Mouse (Mus musculus) spleen, embryonic (tissue): ENCODE measurements around the gene Cyp1a2.
"Not testable (repeated sequence)": the region's sequence is repeated elsewhere in the genome, so short reads cannot be mapped to it uniquely, and the experiment has no call there.

Source experiments
- CTCF ChIA-PET: fragments of 350-600 bp; sonication (Branson Sonifier 250); formaldehyde crosslinking; loops from one replicate; lab custom pipeline; 2022; lab: Charles Lee

Cyp1a2 gene

DNA sequence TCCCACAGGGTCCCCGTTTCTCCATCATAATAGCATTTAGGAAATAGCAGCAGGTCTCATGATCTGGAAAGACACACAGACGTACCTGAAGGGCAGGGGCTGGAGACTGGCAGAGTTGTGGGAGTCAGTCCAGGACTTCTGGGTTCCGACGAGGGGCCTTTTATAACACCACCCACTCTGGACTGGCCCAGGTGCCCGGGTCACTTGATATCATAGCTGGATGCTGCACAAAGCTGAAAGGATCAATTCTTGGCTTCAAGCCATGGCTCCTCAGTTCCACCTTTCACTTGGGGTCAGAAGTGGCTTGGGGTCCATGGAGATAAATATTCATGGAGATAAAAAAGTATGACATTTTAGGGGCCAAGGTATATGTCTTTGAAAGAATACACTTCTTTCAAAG, at the start of gene Cyp1a2:
TSS of gene Cyp1a2 (minus strand) at position 184 of the 400 bp plus-strand sequence.
- CTCF ChIA-PET: no interaction called here

GRCm38 (mm10) chr9:57728312-57728711, 44.8 kb upstream of the Cyp1a2 start:
- CTCF ChIA-PET: no interaction called here

DNA sequence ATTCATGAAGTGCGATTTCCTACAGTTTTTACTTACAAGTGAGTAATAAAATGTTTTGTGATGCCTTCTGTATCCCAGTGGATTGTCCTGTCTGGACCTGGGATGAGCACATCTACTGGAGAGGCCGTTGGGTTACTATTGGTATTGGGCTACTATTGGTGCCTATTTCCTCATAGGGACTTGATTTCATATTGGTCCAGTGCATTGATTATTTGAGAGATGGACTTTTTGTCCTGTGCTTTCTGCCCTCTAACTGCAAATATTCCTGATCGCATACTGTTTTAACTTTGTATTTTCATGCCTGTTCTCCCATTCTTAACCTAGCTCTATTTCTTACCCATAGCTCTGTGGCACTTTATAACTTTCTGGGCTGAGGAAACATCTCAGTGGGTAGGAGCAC, 41.2 kb upstream of the Cyp1a2 start:
- CTCF ChIA-PET: no interaction called here

GRCm38 (mm10) chr9:57723796-57724195, 40.3 kb upstream of the Cyp1a2 start:
- CTCF ChIA-PET: no interaction called here

- CTCF ChIA-PET: no interaction called here
Measured at GRCm38 (mm10) chr9:57723315-57723715, 39.8 kb upstream of the Cyp1a2 start.

GRCm38 (mm10) chr9:57722371-57722770, 38.9 kb upstream of the Cyp1a2 start:
- CTCF ChIA-PET: no interaction called here

DNA sequence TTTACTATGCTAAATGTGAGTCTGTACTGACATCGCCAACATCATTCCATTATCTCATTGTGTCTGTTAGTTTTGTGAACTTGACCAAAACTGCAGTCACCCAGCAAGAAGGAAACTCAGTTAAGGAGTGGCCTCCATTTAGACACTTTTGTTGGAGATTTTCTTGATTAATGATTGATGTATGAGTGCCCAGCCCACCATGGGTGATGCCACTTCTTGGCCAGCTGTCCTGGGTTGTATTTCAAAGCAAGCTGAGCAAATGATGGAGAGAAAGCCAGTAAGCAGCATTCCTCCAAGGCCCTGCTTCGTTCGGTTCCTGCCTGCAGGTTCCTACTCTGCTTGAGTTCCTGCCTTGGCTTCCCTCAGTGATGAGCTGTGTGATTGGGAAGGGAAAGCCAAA, 37.2 kb upstream of the Cyp1a2 start:
- CTCF ChIA-PET: no interaction called here

GRCm38 (mm10) chr9:57718408-57718807, 34.9 kb upstream of the Cyp1a2 start:
- CTCF ChIA-PET: no interaction called here

DNA sequence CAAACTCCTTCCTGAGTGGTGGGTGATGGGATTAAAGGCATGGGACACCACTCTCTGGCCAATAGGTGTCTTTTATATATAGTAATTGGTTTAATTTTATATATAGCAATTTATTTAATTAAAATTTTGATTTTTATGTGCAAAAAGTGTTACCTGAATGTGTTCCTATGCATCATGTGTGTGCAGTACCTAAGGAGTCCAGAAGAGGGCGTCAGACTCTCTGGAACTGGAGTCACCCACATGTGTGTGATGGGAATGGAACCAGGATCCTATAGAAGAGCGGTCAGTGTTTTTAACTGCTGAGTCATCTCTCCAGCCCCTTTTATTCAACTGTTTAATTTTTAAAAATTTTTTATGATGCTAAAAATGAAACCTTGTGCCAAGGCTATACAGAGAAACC, 28.7 kb upstream of the Cyp1a2 start:
- CTCF ChIA-PET: no interaction called here

DNA sequence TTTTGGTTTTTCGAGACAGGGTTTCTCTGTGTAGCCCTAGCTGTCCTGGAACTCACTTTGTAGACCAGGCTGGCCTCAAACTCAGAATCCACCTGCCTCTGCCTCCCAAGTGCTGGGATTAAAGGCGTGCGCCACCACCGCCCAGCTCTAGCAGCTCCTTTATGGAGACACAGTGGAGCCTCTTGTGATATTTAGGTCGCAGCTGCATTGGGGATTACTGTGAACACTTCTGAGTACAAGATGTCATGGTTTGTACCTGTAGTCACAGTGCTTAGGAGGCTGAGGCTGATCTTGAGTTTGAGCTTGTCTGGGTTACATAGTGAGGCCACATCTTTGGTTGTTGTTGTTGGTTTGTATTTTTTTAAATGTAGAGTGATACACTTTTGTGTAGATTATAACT, 26.7 kb upstream of the Cyp1a2 start:
- CTCF ChIA-PET: not testable (repeated sequence)

DNA sequence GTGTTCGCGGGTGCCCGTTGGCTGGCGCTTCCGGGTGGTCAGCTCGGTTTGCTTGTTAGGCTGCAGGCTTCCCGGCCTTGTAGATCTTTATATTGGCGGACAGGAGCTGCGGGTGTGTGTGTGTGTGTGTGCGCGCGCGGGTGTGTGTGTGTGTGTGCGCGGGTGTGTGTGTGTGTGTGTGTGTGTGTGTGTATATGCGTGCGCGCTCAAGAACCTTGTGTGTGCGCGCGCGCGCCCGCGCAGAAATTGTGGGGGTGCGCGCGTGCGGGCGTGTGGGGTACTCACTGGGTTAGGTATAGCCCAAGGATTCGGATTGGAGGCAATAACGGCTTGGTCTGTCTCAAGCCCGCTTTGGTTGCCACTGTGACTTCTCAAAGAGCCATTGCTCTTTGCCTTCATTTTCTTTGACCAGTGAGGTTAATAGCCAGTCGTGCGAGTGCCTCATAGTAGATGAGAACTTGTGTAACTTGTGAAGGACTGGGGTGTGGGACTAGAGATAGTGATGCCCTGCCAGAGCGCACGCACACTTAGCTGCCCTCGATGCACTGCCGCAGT, 25.3 kb upstream of the Cyp1a2 start:
- CTCF ChIA-PET: no interaction called here

GRCm38 (mm10) chr9:57708068-57708719, 24.7 kb upstream of the Cyp1a2 start, which contains the start of gene Edc3:
Gene Edc3, plus strand, starts transcription at chr9:57708540.
- CTCF ChIA-PET: no interaction called here

DNA sequence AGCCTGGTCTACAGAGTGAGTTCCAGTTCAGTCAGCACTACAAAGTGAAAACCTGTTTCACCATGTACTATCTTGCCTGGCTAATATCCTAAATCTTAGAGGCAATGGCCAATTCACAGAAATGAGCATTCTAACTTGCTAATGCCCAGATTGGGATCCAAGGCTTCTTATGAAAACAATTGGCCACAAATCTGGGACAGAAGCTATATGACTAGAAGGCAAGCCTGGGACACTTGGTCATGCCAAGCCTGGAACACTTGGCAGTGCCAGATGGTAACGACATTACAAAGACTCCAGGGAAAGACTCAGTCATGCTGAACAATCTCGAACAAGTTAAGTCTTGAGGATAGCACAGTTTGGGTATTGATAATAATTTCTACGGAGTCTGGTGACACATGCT, 23.0 kb upstream of the Cyp1a2 start:
- CTCF ChIA-PET: no interaction called here

GRCm38 (mm10) chr9:57698466-57699150, 15.1 kb upstream of the Cyp1a2 start:
- CTCF ChIA-PET: no interaction called here

- CTCF ChIA-PET: no interaction called here
Measured at GRCm38 (mm10) chr9:57697380-57697779, 13.9 kb upstream of the Cyp1a2 start.

DNA sequence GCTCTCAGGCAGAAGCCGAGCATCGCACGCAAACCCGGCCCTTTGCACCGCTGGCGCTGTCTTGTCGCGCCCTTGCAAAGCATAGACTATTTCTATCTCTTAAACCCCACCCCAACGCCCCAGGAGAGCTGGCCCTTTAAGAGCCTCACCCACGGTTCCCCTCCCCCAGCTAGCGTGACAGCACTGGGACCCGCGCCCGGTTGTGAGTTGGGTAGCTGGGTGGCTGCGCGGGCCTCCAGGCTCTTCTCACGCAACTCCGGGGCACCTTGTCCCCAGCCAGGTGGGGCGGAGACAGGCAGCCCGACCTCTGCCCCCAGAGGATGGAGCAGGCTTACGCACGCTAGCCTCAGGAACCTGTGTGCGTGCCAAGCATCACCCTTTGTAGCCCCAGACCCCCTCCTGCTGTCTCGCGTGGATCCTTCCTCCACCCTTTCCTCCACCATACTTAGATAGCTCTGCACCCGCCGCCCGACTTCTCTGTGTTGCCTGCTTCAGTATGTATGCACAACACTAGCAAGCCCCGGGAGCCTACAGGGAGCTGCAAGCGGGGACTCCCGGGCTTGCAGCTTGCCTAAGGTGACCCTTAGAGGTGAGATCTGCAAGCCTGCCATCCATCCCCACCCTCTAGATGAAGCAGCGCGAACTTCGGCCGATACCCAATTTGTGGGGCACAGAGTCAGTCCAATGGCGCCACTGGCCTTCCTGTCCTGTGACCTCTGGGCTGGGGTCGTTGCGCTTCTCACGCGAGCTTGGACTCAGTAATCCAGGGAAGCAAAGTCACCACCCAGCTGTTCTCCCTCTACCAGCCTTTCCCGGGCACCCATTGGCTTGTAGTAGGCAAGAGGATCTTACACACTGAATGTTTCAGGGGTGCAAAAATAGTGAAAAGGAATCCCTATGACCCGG, 13.1 kb upstream of the Cyp1a2 start:
- CTCF ChIA-PET: interaction anchor here (0.6 kb wide), 1 partner anchor 160 kb away, joined by 5 read pairs; no protein-coding TSS in a partner anchor

- CTCF ChIA-PET: interaction anchor here (0.6 to 1.0 kb wide), 2 partner anchors 35 to 50 kb away, joined by 3 to 5 read pairs; no protein-coding TSS in a partner anchor
Measured at GRCm38 (mm10) chr9:57694108-57694507, 10.6 kb upstream of the Cyp1a2 start.

GRCm38 (mm10) chr9:57688606-57689005, 5.1 kb upstream of the Cyp1a2 start:
- CTCF ChIA-PET: no interaction called here

- CTCF ChIA-PET: no interaction called here
Measured at GRCm38 (mm10) chr9:57688158-57688557, 4.7 kb upstream of the Cyp1a2 start.

DNA sequence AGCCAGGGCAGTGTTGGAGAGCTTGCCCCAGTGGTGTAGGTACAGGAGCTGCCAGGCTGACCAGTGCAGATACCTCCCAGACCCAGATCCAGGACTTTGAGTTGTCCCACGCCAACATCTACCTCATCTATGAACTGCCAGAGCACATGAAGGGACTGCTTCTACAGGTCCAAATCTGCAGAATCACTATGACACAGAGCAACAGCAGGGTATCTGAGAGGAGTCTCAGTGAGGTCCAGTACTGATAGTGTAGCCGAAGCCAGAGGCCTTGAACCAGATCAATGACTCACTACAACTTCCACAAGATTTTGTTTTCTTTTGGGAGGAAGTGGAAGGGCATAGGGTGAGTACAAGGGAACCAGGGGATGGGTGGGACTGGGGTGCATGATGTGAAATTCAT, 4.2 kb upstream of the Cyp1a2 start, which contains the start of gene Cyp1a1:
TSS of gene Cyp1a1 (plus strand) at position 178 of the 400 bp plus-strand sequence.
- CTCF ChIA-PET: no interaction called here

GRCm38 (mm10) chr9:57686011-57686410, 2.5 kb upstream of the Cyp1a2 start:
- CTCF ChIA-PET: no interaction called here

DNA sequence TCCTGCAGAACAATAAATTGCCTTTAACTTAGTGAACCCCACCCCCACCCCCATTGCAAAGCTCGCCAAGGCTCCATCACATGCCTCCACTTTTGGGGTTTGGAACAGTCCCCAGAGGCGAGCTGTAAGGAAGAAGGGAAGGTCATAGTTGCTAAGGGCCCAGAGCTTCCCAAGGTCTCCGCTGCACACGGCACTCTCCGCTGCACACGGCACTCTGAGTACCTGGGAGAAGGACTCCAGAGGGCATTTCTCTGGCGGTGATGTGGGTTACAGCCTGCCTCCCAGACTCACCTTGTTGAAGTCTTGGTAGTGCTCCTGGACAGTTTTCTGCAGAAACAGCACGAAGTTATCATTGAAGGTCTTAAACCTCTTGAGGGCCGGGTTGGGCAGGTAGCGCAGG, 2.1 kb downstream of the Cyp1a2 start:
- CTCF ChIA-PET: interaction anchor here (0.6 kb wide), 1 partner anchor 66 kb away, joined by 4 read pairs; no protein-coding TSS in a partner anchor
